Mouse (Mus musculus) spleen, adult 2 months (tissue): ENCODE results near the gene Raet1e.

Source experiments
- CTCF ChIP-seq: fragments of 200-500 bp; IDR thresholded peaks from 2 replicates; pipeline ENCODE4 v1.5.1; 2011; ENCODE audit warnings: mild to moderate bottlenecking, inconsistent platforms; ENCODE audit not compliant: insufficient read depth, insufficient read length, insufficient replicate concordance; ENCODE audit errors: extremely low read depth
- POLR2A ChIP-seq: fragments of 200-500 bp; IDR thresholded peaks from 2 replicates; pipeline ENCODE4 v1.6.1; 2011; ENCODE audit warnings: low read depth, low read length, inconsistent platforms

DNA sequence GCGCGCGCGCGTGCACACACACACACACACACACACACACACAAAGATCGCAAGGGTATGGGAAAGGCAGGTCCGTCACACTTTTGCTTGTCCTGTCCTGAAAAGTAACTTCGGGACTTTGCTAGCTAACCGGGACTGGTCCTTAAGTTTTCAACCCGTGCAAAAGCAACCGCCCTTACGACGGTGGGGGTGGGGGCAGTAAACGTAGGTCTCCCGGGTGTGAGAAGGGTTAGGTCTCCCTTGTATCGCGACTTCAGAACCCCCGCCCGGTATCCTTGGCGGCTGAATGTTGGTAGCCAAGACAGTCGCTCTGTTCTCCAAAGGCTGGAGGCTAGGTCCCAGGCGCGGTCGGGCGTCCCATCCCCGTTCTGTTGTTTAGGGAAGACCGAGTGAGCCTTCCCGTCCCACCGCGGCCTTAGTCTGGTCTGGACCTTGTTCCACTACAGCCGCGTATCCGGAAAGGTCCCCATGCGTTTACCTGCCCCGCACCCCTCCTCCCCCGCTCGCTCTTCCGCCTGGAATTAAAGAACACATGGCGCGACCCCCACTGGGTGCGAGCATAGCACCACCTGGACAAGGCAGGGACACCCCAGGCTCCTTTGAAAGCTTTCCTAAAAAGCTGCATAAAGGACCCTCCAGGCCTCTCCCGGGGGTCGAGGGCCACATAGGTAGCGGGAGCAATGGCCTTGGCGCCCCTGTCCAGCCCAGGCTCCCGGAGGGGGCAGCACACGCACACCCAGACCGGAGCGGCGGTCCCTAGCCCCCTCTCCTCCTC lies 8.5 kb upstream of the Raet1e start:
- TF ChIP-seq CTCF (no peak), POLR2A (no peak)
